Mouse (Mus musculus): ENCODE data around the gene Gm45208. TPM values are rescaled to one million over a fixed set of nuclear protein-coding genes. Genes with fewer than 3 reads are reported as not detected.
A peak's percentile ranks its signal among the peaks of the same experiment; 100 is the strongest.

Gene Gm45208
- polyA plus RNA-seq, 1 experiment: 0.51 TPM

- Histone ChIP-seq H3K9me3 (ENCODE audit: control insufficient read depth, low read length) (peaks cover 8% of the 10 kb centered on the region), H3K4me3 (replicated peaks) (peak overlapping the region; percentile 89), H3K4me1 (ENCODE audit: control insufficient read depth) (peaks cover 28% of the 10 kb centered on the region), H3K36me3 (ENCODE audit: control insufficient read depth) (peaks cover 42% of the 10 kb centered on the region), H3K27me3 (ENCODE audit: control insufficient read depth) (0 out of 2 replicates have a peak, but pooled peaks cover 2% of the 10 kb centered on the region)
- TF ChIP-seq GATA1 (IDR thresholded peaks at IDR 0.05; ENCODE audit: low read length) (no peak), TAL1 (IDR thresholded peaks at IDR 0.05; ENCODE audit: low read length) (no peak)
These were observed 646 bp downstream of the Gm45208 start for GRCm38 (mm10) chrX:7722691-7723090.

- H3K36me3 ChIP-seq (ENCODE audit: control insufficient read depth): peaks cover 46% of the 10 kb centered on the region
- TF ChIP-seq TAL1 (IDR thresholded peaks at IDR 0.05; ENCODE audit: low read length) (no peak), GATA1 (IDR thresholded peaks at IDR 0.05; ENCODE audit: low read length) (no peak)
- no peaks in the 10 kb centered on the region for H3K27me3 ChIP-seq (ENCODE audit: control insufficient read depth)
- no peak overlapping the region for H3K4me3 ChIP-seq (replicated peaks)
- H3K9me3 ChIP-seq (ENCODE audit: control insufficient read depth, low read length): peaks cover 9% of the 10 kb centered on the region
- peaks cover 41% of the 10 kb centered on the region for H3K4me1 ChIP-seq (ENCODE audit: control insufficient read depth)
These were observed 2.1 kb downstream of the Gm45208 start for GRCm38 (mm10) chrX:7724135-7724534.

DNA sequence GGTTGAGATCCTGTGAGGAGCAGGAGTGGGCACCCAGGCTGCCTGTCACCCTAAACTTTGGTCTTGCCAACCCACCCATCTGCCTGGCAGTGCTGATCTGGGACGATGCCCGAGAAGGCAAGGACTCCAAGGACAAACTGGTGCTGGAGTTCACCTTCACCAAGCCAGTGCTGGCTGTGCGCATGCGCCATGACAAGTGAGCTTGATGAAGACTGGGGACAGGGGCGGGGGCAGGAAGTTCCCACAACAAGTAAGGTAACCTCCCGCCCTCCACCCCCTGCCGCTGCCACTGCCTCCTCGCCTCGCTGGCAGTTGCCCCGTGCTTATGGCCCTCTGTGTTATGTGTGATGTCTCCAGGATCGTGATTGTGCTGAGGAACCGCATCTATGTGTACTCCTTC is 3.8 kb downstream of the Gm45208 start:
- H3K4me1 ChIP-seq (ENCODE audit: control insufficient read depth): peaks cover 41% of the 10 kb centered on the region

GRCm38 (mm10) chrX:7727176-7727575 is 5.1 kb downstream of the Gm45208 start:
- H3K27me3 ChIP-seq (ENCODE audit: control insufficient read depth): no peaks in the 10 kb centered on the region; the same call in 1 of the 2 replicates
- no peak overlapping the region for H3K4me3 ChIP-seq (replicated peaks)
- H3K4me1 ChIP-seq (ENCODE audit: control insufficient read depth): peaks cover 37% of the 10 kb centered on the region
- peaks cover 9% of the 10 kb centered on the region for H3K9me3 ChIP-seq (ENCODE audit: control insufficient read depth, low read length)
- no peak for TF ChIP-seq TAL1 (IDR thresholded peaks at IDR 0.05; ENCODE audit: low read length)
- TF ChIP-seq GATA1 (IDR thresholded peaks at IDR 0.05; ENCODE audit: low read length): no peak
- H3K36me3 ChIP-seq (ENCODE audit: control insufficient read depth): peaks cover 46% of the 10 kb centered on the region

More for the DNA sequence above, 3.8 kb downstream of the Gm45208 start:
- H3K36me3 ChIP-seq (ENCODE audit: control insufficient read depth): peaks cover 46% of the 10 kb centered on the region
- H3K9me3 ChIP-seq (ENCODE audit: control insufficient read depth, low read length): peaks cover 9% of the 10 kb centered on the region
- H3K4me3 ChIP-seq (replicated peaks): no peak overlapping the region
- no peaks in the 10 kb centered on the region; the same call in 1 of the 2 replicates for H3K27me3 ChIP-seq (ENCODE audit: control insufficient read depth)
- TF ChIP-seq GATA1 (IDR thresholded peaks at IDR 0.05; ENCODE audit: low read length): no peak
- TF ChIP-seq TAL1 (IDR thresholded peaks at IDR 0.05; ENCODE audit: low read length): no peak

DNA sequence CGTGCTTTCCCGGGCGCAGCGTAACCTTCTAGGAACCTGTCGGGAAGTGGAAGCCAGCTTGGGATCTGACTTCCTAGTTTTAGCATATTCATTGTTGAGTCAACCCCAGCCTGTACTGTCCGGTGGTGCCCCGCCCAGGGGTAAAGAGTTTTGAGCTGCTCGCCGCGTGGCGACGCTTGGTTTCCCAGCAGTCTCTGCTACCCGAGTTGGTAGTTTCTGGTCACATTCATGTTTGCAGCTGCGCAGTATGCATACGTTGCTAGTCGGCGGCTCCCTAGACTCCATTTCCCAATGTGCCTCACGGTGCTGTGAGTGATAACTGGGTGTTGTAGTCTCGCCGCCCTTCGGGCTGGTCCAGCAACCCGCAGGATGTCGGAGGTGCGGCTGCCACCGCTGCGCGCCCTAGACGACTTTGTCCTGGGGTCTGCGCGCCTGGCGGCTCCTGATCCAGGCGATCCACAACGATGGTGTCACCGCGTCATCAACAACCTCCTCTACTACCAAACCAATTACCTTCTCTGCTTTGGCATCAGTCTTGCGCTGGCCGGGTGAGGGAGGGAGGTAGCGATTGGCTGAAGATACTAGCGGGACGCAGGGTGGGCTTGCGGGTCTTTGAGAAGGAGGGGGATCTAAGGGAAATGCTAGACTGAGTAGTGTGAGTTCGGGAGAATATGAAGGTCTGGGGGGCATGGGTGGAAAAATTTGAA is 6.3 kb downstream of the Gm45208 start, which contains the start of gene Praf2:
Praf2 (plus strand) TSS at position 225 of the 707 bp plus-strand sequence.
- Histone ChIP-seq H3K36me3 (ENCODE audit: control insufficient read depth) (peaks cover 46% of the 10 kb centered on the region), H3K9me3 (ENCODE audit: control insufficient read depth, low read length) (peaks cover 9% of the 10 kb centered on the region), H3K4me3 (replicated peaks) (peak within 1 kb of the TSS; percentile 61), H3K4me1 (ENCODE audit: control insufficient read depth) (peaks cover 32% of the 10 kb centered on the region), H3K27me3 (ENCODE audit: control insufficient read depth) (no peaks in the 10 kb centered on the region; the same call in 1 of the 2 replicates)
- TF ChIP-seq GATA1 (IDR thresholded peaks at IDR 0.05; ENCODE audit: low read length) (no peak; the same call in 1 of the 2 replicates), TAL1 (IDR thresholded peaks at IDR 0.05; ENCODE audit: low read length) (no peak)

- TF ChIP-seq TAL1 (IDR thresholded peaks at IDR 0.05; ENCODE audit: low read length): no peak
- TF ChIP-seq GATA1 (IDR thresholded peaks at IDR 0.05; ENCODE audit: low read length): no peak
- H3K9me3 ChIP-seq (ENCODE audit: control insufficient read depth, low read length): peaks cover 8% of the 10 kb centered on the region
- H3K4me1 ChIP-seq (ENCODE audit: control insufficient read depth): peaks cover 32% of the 10 kb centered on the region
- peaks cover 41% of the 10 kb centered on the region for H3K36me3 ChIP-seq (ENCODE audit: control insufficient read depth)
- no peaks in the 10 kb centered on the region; the same call in 1 of the 2 replicates for H3K27me3 ChIP-seq (ENCODE audit: control insufficient read depth)
- peak overlapping the region; percentile 61 for H3K4me3 ChIP-seq (replicated peaks)
These were observed 6.8 kb downstream of the Gm45208 start for GRCm38 (mm10) chrX:7728922-7729265.

- H3K27me3 ChIP-seq (ENCODE audit: control insufficient read depth): no peaks in the 10 kb centered on the region; the same call in 1 of the 2 replicates
- peak overlapping the region; percentile 45 for H3K4me3 ChIP-seq (replicated peaks)
- no peaks in the 10 kb centered on the region; the same call in 1 of the 2 replicates for H3K9me3 ChIP-seq (ENCODE audit: control insufficient read depth, low read length)
- TF ChIP-seq GATA1 (IDR thresholded peaks at IDR 0.05; ENCODE audit: low read length) (no peak), TAL1 (IDR thresholded peaks at IDR 0.05; ENCODE audit: low read length) (no peak)
- H3K36me3 ChIP-seq (ENCODE audit: control insufficient read depth): no peaks in the 10 kb centered on the region
- peaks cover 16% of the 10 kb centered on the region for H3K4me1 ChIP-seq (ENCODE audit: control insufficient read depth)
These were observed 11.6 kb downstream of the Gm45208 start for GRCm38 (mm10) chrX:7733571-7734156.

GRCm38 (mm10) chrX:7739336-7740081 is 17.5 kb downstream of the Gm45208 start:
- H3K27me3 ChIP-seq (ENCODE audit: control insufficient read depth): no peaks in the 10 kb centered on the region
- peaks cover 16% of the 10 kb centered on the region for H3K4me1 ChIP-seq (ENCODE audit: control insufficient read depth)
- H3K4me3 ChIP-seq (replicated peaks): no peak overlapping the region
- TF ChIP-seq TAL1 (IDR thresholded peaks at IDR 0.05; ENCODE audit: low read length): no peak
- no peaks in the 10 kb centered on the region for H3K9me3 ChIP-seq (ENCODE audit: control insufficient read depth, low read length)
- H3K36me3 ChIP-seq (ENCODE audit: control insufficient read depth): no peaks in the 10 kb centered on the region
